Mouse (Mus musculus): ENCODE data around the gene Lyrm9. TPM values are rescaled to one million over a fixed set of nuclear protein-coding genes. Genes with fewer than 3 reads are reported as not detected.
"Not testable (repeated sequence)": the region's sequence is repeated elsewhere in the genome, so short reads cannot be mapped to it uniquely, and the experiment has no call there.

The Lyrm9 gene
- polyA plus RNA-seq, 1 experiment from 2014 or later: 14.0 TPM

DNA sequence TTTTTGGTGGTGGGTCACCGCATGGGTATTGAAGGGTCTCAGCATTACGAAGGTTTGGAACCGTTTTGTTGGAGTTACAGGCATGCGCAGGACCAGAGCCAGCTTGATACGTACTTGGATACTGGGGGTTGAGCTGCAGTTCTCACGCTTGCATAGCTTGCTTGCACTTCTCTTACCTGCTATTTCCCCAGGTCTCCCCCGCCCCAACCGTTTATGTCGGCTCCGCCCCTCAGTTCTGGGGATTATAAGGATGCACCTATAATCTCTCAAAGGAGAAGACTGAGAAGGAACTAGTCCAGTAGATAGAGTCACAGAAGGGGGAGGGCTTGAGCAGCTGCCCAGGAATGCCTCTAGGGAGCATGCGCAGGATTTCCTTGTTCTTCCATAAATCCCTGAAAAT lies 26.1 kb downstream of the Lyrm9 start:
- Histone ChIP-seq H3K9ac (no peak overlapping the region), H3K27me3 (no peaks in the 10 kb centered on the region; the same call in 1 of the 2 replicates), H3K36me3 (replicated peaks) (no peaks in the 10 kb centered on the region), H3K4me1 (replicated peaks) (peaks cover 8% of the 10 kb centered on the region; the same call in 1 of the 2 replicates), H3K4me3 (replicated peaks) (no peak overlapping the region), H3K4me2 (no peak overlapping the region), H3K9me3 (replicated peaks) (no peaks in the 10 kb centered on the region), H3K27ac (replicated peaks) (no peak overlapping the region)
- no peak for ATAC-seq (ENCODE audit: insufficient read depth)
- 78% methylated on average over 11 of the region's 11 CpGs for WGBS (ENCODE audit: insufficient replicate concordance)

DNA sequence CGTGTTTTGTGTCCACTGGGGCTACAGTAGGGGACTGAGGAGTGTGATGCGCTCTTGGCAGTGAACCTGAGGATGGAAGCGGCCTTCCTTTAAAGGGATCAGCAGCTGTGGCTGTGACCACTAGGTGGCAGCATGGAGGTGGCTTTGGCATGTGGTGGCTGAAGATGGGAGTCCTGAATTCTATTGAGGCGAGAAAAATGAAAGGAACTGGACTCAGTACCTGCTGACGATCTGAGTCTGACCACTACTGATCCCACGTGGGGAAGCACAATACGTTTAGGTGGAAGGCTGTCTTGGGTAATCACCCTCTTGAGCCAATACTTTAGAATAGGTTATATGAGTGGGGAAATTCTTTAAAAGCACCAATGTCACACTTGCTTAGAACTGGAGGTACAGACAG lies 29.9 kb downstream of the Lyrm9 start:
- Histone ChIP-seq H3K9ac (no peak overlapping the region), H3K27me3 (peaks cover 4% of the 10 kb centered on the region), H3K4me2 (no peak overlapping the region; the same call in 1 of the 2 replicates), H3K27ac (replicated peaks) (no peak overlapping the region), H3K4me3 (replicated peaks) (no peak overlapping the region), H3K4me1 (replicated peaks) (no peaks in the 10 kb centered on the region), H3K9me3 (replicated peaks) (no peaks in the 10 kb centered on the region), H3K36me3 (replicated peaks) (no peaks in the 10 kb centered on the region)
- ATAC-seq (ENCODE audit: insufficient read depth): no peak
- WGBS (ENCODE audit: insufficient replicate concordance): 11% methylated on average over 7 of the region's 7 CpGs

DNA sequence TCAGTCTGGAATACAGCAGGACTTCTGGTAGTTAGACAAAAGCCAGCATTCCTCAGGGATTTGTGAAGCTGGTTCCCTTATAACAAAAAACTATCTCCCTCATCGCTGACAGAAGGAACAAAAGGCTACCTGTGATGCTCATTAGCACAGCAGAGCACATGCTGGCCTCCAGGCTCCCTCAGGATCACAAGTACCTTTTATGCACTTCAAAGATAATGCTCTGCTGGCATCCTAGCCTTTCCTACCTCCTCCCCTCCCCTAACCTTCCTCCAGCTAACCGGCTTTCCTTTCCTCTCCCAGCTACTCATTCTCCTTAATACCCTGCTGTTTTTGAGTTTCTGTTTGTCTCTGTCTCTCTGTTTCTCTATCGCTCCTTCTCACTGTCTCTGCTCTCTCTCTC lies 31.2 kb downstream of the Lyrm9 start:
- Histone ChIP-seq H3K4me2 (no peak overlapping the region), H3K9ac (no peak overlapping the region), H3K4me1 (replicated peaks) (no peaks in the 10 kb centered on the region), H3K9me3 (replicated peaks) (no peaks in the 10 kb centered on the region), H3K36me3 (replicated peaks) (no peaks in the 10 kb centered on the region), H3K27ac (replicated peaks) (no peak overlapping the region), H3K4me3 (replicated peaks) (no peak overlapping the region), H3K27me3 (peaks cover 4% of the 10 kb centered on the region)
- 34% methylated on average over 3 of the region's 3 CpGs for WGBS (ENCODE audit: insufficient replicate concordance)
- ATAC-seq (ENCODE audit: insufficient read depth): no peak

DNA sequence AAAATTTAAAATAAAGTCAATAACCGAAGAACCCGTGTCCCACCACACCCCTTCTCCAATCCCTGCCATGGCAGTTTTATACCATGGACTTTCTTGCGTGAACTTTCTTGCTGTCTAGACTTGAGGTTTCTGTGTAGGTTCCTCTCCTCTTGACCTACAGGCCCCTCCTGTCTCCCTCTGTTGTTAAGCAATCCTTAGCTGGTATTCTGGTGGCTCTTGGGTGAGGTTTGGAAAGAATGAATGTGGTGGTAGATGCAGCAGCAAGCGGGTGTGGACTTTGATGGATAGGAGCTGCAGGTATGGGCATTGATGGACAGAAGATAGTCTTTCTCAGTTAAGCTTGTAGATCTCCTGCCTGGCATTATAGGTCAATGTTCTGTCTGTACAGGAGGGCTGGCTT lies 37.5 kb downstream of the Lyrm9 start:
- Histone ChIP-seq H3K27ac (replicated peaks) (no peak overlapping the region), H3K36me3 (replicated peaks) (no peaks in the 10 kb centered on the region), H3K9me3 (replicated peaks) (no peaks in the 10 kb centered on the region), H3K27me3 (peaks cover 1% of the 10 kb centered on the region; the same call in 1 of the 2 replicates), H3K4me2 (no peak overlapping the region), H3K9ac (no peak overlapping the region), H3K4me3 (replicated peaks) (no peak overlapping the region), H3K4me1 (replicated peaks) (no peaks in the 10 kb centered on the region)
- no peak for ATAC-seq (ENCODE audit: insufficient read depth)
- 66% methylated on average over 4 of the region's 4 CpGs for WGBS (ENCODE audit: insufficient replicate concordance)

DNA sequence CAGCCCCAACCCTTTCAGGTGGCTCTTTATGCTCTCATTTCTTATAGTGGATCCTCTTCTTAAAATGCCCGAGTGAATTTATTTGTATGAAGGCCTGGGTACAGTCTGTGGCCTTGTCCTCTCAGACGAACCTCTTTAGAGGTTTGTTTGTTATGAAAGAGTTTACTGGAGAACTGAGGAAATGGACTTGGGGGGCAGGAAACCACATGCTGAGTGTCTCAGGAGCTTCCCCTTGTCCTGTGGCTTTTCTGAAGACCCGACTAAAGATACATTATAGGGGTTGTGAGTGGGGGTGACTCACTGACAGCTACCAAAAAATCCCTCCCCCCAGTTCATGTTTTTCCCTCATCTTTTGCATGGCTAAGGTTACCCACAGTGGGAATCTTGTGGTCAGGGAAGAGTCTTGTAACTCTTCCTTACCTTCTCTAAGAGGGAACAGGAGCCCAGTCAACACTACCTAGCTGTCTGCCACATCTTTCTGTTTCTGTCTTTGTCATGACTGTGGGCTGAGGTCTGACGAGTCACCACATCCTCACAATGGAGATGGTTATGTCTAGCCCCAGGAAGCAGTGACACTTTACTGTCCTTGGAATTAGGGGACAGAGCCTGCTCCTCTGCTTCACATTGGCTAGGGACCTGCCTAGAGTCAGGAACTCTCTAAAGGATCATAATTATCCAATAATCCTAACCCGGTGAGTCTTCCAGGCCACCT lies 38.3 kb downstream of the Lyrm9 start:
- ATAC-seq (ENCODE audit: insufficient read depth): no peak
- no peak overlapping the region for H3K27ac ChIP-seq (replicated peaks)
- no peaks in the 10 kb centered on the region for H3K9me3 ChIP-seq (replicated peaks)
- H3K4me3 ChIP-seq (replicated peaks): no peak overlapping the region
- no peak overlapping the region for H3K9ac ChIP-seq
- no peak overlapping the region for H3K4me2 ChIP-seq
- H3K36me3 ChIP-seq (replicated peaks): no peaks in the 10 kb centered on the region
- 20% methylated on average over 5 of the region's 5 CpGs for WGBS (ENCODE audit: insufficient replicate concordance)
- H3K4me1 ChIP-seq (replicated peaks): no peaks in the 10 kb centered on the region
- no peaks in the 10 kb centered on the region for H3K27me3 ChIP-seq

DNA sequence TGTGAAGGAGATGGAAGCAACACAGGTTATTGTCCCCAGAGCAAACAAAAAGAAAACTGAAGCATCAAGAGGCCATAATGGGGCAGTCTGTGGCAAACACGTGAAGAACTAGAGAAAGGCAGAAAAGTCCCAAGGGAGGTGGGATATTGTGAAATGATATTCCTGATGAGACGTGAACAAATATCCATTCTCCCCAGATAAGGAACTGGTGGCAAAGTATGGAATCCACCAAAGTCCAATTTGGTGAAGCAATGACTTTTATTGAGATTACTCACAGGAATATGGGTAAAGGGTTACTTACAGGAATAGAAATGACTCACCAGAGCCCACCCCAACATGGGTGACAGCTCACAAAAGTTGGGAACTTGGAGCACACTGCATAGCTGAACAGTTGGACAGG lies 38.9 kb downstream of the Lyrm9 start:
- H3K9me3 ChIP-seq (replicated peaks): no peaks in the 10 kb centered on the region
- H3K36me3 ChIP-seq (replicated peaks): no peaks in the 10 kb centered on the region
- H3K4me1 ChIP-seq (replicated peaks): no peaks in the 10 kb centered on the region
- H3K9ac ChIP-seq: no peak overlapping the region
- H3K4me2 ChIP-seq: no peak overlapping the region
- no peak for ATAC-seq (ENCODE audit: insufficient read depth)
- WGBS (ENCODE audit: insufficient replicate concordance): 62% methylated on average over 2 of the region's 2 CpGs
- H3K4me3 ChIP-seq (replicated peaks): no peak overlapping the region
- no peak overlapping the region for H3K27ac ChIP-seq (replicated peaks)
- no peaks in the 10 kb centered on the region for H3K27me3 ChIP-seq

DNA sequence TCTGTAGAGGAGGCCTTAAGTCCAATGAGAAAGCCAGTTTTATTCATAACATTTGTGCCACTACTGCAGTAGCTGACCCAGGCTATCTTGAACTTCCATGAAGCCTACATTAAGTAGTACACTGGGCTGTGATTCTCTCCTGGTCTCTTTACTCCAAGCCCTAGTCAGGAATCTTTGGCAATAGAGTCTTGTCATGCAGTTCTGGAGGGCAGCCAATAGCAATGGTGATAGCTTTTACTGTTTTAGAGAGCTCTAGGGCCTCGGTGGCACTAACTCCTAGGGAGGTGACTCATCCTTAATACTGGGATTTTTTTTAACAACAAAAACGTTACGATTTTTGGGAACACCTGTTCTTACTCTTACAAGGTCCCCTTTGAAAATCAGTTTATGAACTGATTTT lies 40.1 kb downstream of the Lyrm9 start:
- H3K4me1 ChIP-seq (replicated peaks): no peaks in the 10 kb centered on the region
- no peak overlapping the region for H3K9ac ChIP-seq
- no peak for ATAC-seq (ENCODE audit: insufficient read depth)
- no peak overlapping the region for H3K4me2 ChIP-seq
- 59% methylated on average over 3 of the region's 3 CpGs for WGBS (ENCODE audit: insufficient replicate concordance)
- H3K9me3 ChIP-seq (replicated peaks): no peaks in the 10 kb centered on the region
- H3K27me3 ChIP-seq: no peaks in the 10 kb centered on the region
- no peaks in the 10 kb centered on the region for H3K36me3 ChIP-seq (replicated peaks)
- no peak overlapping the region for H3K4me3 ChIP-seq (replicated peaks)
- no peak overlapping the region for H3K27ac ChIP-seq (replicated peaks)

DNA sequence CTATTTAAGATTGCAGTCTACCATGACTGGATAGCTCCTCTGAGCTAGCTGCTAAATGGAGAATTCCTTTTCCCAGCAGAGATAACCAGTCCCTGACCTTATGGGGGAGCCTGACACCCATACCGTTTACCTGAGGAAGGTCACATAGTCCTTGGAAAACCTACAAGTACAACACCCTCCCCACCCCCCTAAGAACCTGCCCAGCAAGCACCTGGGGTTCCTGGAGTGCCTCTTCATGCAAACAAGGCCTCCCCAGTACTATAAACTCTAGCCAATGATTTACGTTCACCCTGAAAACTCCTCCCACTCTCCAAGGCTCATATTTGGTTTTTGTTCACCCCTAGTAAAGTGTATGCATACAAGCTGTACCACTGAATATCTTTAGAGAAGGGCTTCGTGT lies 41.3 kb downstream of the Lyrm9 start:
- Histone ChIP-seq H3K27ac (replicated peaks) (no peak overlapping the region), H3K9ac (no peak overlapping the region), H3K4me3 (replicated peaks) (no peak overlapping the region), H3K36me3 (replicated peaks) (no peaks in the 10 kb centered on the region), H3K4me2 (no peak overlapping the region), H3K9me3 (replicated peaks) (no peaks in the 10 kb centered on the region), H3K4me1 (replicated peaks) (no peaks in the 10 kb centered on the region), H3K27me3 (no peaks in the 10 kb centered on the region)
- 59% methylated on average over 3 of the region's 3 CpGs for WGBS (ENCODE audit: insufficient replicate concordance)
- ATAC-seq (ENCODE audit: insufficient read depth): no peak

DNA sequence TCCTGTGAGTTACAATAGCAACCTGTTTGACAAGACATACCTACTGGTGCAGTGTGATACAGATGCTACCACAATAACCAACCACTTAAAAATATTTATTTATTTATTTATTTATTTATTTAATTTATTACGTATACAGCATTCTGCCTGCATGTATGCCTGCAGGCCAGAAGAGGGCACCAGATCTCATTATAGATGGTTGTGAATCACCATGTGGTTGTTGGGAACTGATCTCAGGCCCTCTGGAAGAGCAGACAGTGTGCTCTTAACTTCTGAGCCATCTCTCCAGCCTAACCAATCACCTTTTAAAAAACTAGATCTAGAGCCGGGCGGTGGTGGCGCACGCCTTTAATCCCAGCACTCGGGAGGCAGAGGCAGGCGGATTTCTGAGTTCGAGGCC lies 42.8 kb downstream of the Lyrm9 start:
- H3K27me3 ChIP-seq; H3K27ac ChIP-seq (replicated peaks); H3K9me3 ChIP-seq (replicated peaks); H3K4me1 ChIP-seq (replicated peaks); H3K4me3 ChIP-seq (replicated peaks); ATAC-seq (ENCODE audit: insufficient read depth); H3K4me2 ChIP-seq; H3K36me3 ChIP-seq (replicated peaks); H3K9ac ChIP-seq: not testable (repeated sequence)
- WGBS (ENCODE audit: insufficient replicate concordance): 84% methylated on average over 8 of the region's 8 CpGs

DNA sequence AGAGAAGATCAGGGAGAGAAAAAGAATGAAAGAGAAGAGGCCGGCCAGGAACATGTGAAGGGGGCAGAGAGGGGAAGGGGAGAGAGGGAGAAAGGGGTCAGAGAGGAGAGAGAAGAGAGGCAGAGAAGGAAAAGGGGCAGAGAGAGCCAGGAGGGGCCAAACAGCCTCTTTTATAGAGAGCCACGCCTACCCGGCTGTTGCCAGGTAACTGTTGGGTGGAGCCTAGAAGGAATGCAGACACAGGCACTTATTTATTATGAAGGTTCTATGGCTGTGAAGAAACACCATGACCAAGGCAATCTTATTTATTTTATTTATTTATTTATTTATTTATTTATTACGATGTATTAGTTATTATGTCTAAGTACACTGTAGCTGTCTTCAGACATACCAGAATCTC lies 44.5 kb downstream of the Lyrm9 start:
- no peak for ATAC-seq (ENCODE audit: insufficient read depth)
- H3K36me3 ChIP-seq (replicated peaks): no peaks in the 10 kb centered on the region
- no peaks in the 10 kb centered on the region for H3K27me3 ChIP-seq
- no peaks in the 10 kb centered on the region for H3K9me3 ChIP-seq (replicated peaks)
- H3K4me1 ChIP-seq (replicated peaks): no peaks in the 10 kb centered on the region
- H3K9ac ChIP-seq: no peak overlapping the region
- H3K4me3 ChIP-seq (replicated peaks): no peak overlapping the region
- no peak overlapping the region for H3K4me2 ChIP-seq
- H3K27ac ChIP-seq (replicated peaks): no peak overlapping the region
- 68% methylated on average over 4 of the region's 4 CpGs for WGBS (ENCODE audit: insufficient replicate concordance)

DNA sequence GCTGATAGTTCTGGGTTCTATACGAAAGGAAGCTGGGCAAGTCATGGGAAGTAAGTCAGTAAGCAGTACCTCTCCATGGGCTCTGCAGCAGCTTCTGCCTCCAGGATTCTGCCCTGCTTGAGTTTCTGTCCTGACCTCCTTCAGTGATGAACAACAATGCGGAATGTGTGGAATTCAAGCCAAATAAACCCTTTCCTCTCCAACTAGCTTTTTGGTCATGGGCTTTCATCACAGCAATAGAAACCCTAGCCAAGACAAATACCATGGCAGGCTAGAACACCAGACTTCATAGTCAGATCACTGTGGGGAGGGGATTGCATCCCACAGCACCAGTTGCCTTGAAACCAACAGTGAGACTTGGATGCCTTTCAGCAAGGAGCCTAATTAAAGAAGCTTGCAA lies 46.4 kb downstream of the Lyrm9 start:
- ATAC-seq (ENCODE audit: insufficient read depth): no peak
- Histone ChIP-seq H3K9me3 (replicated peaks) (no peaks in the 10 kb centered on the region), H3K4me3 (replicated peaks) (no peak overlapping the region), H3K27ac (replicated peaks) (no peak overlapping the region), H3K27me3 (no peaks in the 10 kb centered on the region), H3K4me1 (replicated peaks) (no peaks in the 10 kb centered on the region), H3K36me3 (replicated peaks) (no peaks in the 10 kb centered on the region), H3K4me2 (no peak overlapping the region), H3K9ac (no peak overlapping the region)
- 50% methylated on average over 2 of the region's 2 CpGs for WGBS (ENCODE audit: insufficient replicate concordance)

DNA sequence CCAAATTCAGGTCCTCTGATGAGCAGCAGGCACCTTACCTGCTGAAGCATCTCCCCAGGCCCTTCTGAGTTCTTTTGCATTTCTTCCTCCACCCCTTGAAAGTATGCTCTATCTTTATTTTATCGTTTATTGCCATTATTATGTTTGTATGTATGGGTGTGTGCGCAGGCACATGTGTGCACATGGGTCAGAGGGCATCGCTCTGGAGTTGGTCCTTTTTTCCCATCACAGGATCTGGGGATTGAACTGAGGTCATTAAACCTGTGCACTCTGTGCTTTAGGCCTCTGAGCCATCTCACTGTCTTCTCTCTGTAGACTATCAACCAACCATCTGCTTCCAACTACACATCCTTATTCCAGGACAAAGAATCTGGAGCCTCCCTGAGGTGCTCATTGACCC lies 53.3 kb downstream of the Lyrm9 start:
- WGBS (ENCODE audit: insufficient replicate concordance): 72% methylated on average over 3 of the region's 3 CpGs
- H3K4me2 ChIP-seq: no peak overlapping the region
- no peaks in the 10 kb centered on the region for H3K9me3 ChIP-seq (replicated peaks)
- H3K4me3 ChIP-seq (replicated peaks): no peak overlapping the region
- no peak overlapping the region for H3K27ac ChIP-seq (replicated peaks)
- H3K27me3 ChIP-seq: no peaks in the 10 kb centered on the region
- H3K36me3 ChIP-seq (replicated peaks): no peaks in the 10 kb centered on the region
- H3K9ac ChIP-seq: no peak overlapping the region
- ATAC-seq (ENCODE audit: insufficient read depth): no peak
- no peaks in the 10 kb centered on the region for H3K4me1 ChIP-seq (replicated peaks)
